Mouse (Mus musculus) common myeloid progenitor, adult 5-6 weeks (primary cell): Measurements from ENCODE around the gene Rreb1. TPM values are rescaled to one million over a fixed set of nuclear protein-coding genes. Genes with fewer than 3 reads are reported as not detected.
A peak's percentile ranks its signal among the peaks of the same experiment; 100 is the strongest.

Experiments used
- ATAC-seq: replicated peaks from 2 replicates; pipeline ENCODE4 v1.8.0; 2016; ENCODE audit warnings: low read depth, mild to moderate bottlenecking, moderate TSS enrichment, inconsistent platforms; ENCODE audit not compliant: poor library complexity, severe bottlenecking
- total RNA-seq: library from RNA; stranded (forward); fragments of 200-1000, 187-1606 nt; gene quantifications from 2 replicates; pipeline ENCODE4 v1.2.3, GENCODE M21; 2017

Gene Rreb1
- total RNA-seq, 1 experiment from 2014 or later, result 32.0 TPM

DNA sequence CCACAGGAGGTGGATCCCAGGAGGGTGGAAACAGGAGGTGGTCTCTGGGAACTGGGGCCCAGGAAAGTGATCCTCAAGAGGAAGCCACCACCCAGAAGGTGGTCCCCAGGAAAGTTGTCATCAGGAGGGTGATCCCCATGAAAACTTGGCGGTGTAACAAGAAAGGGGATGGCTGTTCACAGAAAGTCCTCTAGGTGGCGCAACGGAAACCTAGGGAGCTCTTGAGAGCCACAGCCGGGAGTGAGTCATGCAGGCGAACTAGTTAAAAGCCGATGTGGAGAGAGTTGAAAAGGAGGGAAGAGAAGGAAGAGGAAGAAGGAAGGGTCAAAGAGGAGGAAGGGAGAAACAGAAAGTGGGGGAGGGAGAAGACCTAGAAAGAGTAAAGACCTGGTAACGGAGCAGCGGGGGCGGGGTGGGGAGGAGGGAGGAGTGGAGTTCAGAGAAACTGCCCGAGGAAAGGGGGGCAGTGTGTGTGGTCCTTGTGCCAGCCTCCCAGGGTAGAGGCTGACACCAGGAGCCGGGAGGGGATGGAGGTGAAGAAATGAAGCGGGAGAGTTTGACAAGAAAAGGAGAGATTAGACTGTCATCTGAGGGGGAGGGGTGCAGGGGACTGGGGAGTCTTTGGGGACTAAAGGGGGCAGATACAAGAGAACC is 185.3 kb downstream of the Rreb1 start:
- ATAC-seq, result peak; percentile 60

DNA sequence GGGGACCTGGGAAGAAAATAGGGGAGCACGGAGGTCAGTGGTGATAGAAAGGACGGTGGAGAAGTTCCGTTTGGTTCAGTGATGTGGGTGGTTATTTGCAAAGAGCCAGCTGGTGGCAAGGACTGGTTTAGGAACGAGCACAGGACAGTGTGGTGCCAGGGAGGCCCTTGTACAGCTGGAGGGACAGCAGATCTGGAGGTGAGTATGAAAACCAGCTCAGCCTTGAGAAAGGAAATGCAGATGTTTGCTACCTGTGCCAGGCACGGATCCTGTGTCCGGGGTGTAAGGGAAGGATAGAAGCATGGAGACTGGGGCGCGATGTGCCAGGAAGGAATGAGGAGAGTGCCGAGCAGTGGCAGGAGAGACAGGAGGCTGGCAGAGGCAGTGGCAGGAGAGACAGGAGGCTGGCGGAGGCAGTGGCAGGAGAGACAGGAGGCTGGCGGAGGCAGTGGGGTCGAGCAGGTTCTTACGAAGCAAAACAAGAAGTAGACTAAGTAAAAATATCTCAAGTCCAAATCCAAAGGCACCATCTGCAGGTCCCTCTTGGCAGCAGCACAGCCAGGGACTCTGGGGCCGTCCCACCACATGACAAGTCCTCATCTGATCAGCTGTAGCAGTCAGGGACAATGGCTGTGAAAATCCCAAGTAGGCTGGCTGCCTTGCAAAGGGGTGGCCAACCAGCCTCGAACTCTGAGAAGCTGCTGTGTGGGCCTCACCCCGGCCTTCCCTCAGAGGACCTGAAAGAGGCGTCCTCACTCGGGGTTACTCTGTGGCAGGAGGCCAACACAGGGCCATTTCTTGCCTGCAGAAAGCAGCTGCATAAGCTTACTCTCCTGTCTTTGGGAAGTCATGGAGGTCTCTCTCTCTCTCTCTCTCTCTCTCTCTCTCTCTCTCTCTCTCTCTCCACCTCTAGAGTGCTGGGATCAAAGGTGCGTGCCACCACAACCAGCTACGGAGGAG is 186.2 kb downstream of the Rreb1 start:
- ATAC-seq, result no peak

DNA sequence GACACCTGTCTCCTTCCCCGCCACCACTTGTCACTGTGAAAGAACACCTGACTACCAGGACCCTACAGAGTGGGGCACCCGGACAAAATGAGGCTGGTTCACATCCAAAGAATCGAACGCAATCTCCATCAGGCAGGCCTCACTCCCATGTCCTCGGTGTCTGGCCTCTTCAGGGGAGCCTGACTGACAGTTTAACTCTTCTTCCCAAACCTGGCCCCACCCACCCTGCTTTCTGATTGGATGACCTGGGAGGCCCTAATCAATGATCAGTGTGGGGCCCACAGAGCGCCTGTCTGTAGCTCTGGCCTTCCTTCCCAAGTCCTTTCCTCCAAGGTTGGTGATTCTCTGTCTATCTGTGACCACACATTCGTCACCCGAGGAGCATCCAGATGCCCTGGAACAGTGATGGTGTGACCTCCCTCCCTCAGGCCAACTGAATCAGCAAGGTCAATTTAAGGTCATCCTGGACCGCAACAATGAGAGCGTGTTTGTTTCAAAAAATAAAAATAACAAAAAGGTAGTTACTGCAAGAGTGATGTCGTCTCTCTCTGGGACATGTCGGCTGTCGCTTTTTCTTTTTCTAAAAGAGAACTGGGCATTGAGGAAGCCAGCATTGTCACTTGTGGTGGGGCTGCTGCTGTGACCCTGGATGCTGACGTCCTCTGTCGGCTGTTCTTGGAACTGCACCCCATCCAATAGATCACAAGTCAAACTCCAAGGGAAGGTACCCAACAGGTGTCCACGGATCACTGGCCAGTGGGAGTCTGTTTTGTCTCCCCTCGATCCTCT is 187.1 kb downstream of the Rreb1 start:
- ATAC-seq, result no peak

DNA sequence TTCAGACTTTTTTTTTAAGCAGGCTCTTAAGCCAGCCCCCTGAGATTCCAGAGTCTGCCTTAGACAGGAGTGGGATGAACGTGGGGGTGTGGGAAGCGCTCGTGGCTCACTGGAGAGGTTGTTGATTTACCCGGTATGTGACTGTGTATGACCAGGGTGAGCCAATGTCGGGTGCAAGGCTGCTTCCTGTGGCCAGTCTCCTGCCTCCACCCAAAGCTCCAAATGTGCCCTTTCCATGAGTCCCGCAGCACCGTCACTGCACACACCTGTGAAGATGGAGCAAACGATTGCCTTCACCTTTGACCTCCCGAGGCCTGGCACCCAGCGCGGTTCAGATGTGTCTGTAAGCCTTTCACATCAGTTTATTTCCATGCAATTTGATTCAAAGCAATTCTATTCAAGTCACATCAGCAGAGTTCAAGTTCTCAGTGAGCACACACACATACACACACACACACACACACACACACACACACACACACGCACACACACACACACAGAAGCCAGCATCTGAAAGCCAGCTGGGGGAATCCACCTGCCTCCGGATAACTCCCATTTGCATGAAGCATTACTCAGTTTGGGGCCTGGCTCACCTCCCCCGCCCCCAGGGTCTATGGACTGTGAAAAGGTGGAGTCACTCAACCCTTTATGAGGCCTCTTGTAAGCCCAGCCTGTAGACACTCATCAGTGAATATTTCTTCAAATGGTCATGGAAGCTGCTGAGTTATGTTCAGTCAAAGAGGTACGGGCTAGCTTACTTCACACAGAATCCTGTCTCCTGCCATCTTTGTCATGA is 188.3 kb downstream of the Rreb1 start:
- ATAC-seq, result no peak

DNA sequence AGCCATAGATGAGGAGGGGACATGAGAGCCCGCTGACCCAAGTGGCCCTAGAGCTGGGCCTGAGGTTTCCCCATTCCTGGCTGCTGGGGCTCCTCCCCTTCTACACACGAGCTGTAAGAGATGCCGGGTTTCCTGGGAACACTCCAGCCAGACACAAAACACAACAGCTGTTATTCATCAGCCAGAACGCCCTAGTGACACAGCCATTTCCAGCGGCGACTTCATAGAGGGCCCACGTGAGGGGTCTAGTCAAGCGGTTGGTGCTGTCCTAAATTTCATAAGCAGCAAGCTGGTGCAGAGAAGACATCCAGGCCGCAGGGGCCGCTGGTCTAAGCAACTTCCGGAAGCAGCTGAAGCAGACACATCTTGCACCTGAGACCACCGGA is 188.8 kb downstream of the Rreb1 start:
- no peak for ATAC-seq

DNA sequence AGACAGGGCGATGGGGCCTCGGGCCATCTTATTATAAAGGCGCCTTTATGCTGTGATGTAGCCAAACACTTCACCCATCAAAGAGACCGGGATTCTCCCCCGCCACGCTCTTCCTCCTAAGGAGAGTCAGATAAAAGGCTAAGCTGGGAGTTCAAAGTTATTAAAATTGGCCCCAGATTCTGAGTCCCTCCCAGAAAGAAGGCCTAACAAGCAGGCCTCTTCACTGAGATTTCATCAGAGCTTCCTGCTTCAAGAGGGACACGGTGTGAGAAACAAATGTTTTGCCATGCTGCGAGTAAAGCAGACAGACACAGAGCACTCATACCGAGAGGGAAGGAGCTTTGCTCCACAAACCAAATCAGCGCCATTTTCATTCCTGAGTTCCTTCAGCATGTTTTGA is 189.4 kb downstream of the Rreb1 start:
- ATAC-seq, result no peak

DNA sequence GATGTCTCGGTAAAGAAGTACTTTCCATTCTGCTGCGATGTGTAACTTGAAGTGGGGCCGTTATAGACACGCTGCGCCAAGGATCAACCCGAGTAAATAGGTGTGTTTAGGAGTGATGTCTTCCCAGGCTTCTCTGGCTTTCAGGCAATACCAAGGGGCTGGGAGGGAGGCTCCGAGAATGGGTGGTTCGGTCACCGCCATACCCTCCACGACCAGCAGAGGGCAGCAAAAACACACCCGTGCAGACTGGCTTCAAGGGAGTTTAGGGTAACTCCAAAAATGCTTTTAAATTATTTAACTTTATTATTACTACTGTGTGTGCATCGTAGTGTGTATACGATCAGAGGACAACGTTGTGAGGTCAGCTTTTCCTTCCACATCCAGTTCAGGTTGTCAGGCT is 191.1 kb downstream of the Rreb1 start:
- peak; percentile 71 for ATAC-seq

DNA sequence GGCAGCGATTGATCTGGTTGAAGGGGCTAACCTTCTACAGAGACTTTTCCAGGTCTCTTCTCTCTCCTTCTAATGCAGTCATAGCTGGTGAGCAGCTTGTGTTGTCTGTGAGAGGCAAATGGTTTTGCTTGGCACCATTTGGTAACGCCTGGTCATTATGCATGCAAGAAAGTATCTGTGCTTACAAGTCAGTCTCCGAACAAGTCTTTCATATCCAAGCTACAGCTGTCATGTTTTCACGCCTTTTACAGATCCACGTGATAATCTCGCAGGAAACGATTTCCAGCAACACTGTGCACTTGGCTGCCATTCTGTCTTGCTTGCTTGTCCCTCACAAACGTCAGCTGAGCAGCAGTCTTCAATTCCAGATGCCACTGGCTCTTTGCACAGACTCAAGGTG is 191.8 kb downstream of the Rreb1 start:
- no peak for ATAC-seq

DNA sequence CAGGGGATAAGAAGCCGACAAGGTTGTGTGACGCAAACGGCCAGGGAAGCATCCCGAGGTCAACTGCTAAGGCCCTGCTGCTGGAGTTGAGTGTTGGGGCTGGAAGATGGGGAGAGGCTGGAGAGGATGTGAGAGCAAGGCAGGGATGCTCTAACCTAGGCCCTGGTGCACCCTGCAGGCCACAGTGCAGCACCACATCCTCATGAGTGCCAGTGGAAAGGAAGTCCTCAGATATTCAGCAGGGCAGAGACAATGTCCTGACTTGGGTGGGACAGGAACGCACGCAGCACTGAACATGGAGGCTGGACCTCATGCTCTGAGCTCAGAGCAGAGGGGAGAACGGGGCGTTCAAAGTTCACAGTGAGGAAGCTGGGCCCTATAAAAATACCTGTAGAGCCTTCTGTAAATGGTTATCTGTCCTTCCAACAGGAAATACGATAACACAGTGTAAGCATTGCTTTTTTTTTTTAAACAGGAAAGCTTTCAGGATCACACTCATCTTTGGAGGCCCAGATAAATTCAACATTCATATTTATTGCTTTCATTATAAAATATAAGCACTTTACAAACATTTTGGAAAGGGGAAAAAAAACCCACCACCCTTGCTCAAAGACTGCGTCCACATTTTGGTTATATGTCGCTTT is 192.8 kb downstream of the Rreb1 start:
- peak; percentile 42; the same call in 1 of the 2 replicates for ATAC-seq

DNA sequence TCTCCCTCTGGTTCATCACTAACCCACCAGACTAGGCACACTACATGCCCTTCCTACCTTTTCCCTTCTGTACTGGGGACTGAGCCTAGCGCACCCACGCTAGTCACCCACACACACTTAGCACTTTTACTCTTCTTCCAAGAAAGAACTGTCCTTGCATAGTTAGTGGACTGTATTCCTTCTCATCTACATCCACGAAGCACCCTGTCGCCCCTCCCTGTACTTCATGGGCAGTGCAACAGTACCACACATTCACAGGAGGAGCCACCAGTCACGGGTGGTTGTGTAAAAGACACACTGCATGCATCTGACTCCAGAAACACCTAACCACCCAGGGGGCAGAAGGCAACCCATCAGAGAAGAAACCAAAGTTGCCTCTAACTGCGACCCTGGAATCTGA is 195.8 kb downstream of the Rreb1 start:
- no peak for ATAC-seq

DNA sequence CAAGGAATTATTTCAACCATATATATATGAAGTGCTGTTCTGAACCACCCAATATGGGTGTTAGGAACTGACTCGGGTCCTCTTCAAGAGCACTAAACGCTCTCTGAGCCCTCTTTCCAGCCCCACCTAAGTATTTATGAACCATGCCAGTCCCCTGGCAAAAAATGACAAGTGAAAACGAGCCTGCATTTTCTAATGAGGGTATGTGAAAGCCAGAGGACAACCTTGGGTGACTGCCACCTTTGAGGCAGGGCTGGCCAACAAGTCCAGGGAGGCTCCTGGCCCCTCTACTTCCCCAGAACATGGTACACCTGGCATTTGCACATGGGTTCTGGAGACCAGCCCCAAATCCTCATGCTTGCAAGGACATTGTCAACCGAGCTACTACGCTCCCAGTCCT is 196.5 kb downstream of the Rreb1 start:
- ATAC-seq, result no peak

DNA sequence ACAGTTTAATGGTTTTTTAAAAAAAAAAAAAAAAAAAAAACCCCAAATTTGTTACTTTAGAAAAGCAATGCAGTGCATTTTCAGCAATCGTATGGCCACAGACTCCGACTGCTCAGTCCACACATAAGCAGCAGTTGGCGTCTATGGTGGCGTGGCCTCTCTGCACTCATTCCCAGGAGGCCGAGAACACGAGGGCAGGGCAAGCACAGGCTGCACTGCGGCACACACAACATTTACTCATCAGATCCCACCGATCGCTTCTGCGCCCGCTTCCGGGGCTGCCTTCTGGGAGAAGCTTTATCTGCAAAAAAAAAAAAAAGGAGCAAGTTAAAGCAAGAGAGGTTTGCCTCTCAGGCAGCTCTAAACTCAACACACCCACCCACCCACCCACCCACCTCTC is 201.3 kb downstream of the Rreb1 start:
- no peak for ATAC-seq

DNA sequence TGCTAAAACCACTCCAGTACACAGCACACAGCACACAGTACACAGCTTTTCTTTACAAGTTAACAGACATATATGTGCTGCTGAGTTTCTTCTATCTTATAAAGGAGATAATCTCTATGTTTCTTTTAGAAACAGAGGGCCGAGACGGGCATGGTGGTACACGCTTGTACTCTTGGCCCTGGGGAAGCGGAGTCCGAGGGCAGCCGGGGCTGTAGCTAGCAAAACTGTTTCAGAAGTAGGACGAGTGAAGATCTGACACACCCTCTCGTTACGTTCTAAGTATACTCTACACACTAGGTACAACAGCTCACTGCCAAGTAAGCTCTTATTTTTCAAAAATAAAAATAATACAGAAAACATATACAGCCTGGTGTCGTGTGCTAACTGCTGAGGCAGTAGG is 202.1 kb downstream of the Rreb1 start:
- ATAC-seq, result no peak

DNA sequence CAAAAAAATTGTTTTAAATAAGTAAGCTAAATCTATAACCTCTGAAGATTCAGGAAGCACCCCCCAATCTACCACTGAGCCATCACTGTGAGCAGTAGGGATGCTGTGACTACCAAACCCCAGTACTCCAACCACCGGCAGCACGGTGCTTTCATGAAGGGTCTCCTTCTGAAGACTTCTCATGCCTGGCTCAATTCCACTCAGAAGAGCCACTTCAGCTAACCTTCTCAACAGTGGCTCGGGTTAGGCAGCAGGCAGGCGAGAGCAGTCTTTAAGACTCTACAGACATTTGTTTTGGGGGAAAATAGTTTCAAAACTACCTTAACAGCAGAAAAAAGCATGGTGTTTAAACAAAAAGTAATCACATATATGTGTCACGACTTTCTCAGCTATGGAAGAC is 202.9 kb downstream of the Rreb1 start:
- no peak for ATAC-seq

DNA sequence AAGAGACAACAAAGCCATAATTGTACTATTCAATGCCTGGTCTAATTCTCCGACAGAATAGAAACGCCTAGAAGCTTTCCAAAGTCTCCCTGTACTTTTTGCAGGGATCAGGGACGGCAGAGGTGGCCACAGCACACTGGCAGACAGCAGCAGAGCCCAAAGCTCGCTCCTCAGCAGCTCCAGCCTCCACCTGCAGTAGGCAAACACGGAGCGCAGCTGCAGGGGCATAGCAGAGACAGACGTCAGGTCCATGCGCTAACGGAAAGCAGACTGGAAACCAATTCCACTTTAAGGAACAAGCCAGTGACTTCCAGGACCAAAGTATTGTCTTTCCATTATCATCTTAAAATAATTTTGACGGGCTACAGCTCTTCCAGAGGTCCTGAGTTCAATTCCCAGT is 208.0 kb downstream of the Rreb1 start:
- ATAC-seq, result no peak

DNA sequence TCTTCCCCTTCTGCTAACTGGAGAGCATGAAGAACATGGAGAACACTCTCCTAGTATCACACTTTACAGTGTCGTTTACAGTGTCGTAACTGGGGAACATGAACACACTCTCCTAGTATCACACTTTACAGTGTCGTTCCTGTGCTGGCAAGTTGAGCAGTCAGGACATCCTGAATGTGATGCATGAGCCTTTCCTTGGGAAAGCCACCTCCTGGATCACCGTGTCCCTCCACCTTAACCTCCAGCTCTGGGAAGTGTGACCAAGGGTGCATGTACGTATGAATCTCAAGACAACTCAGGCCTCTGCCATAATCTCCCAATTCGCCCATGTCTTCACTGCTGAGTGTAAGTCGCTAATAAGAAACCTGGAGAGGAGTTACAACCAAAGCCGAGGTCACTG is 211.5 kb downstream of the Rreb1 start:
- ATAC-seq, result no peak

DNA sequence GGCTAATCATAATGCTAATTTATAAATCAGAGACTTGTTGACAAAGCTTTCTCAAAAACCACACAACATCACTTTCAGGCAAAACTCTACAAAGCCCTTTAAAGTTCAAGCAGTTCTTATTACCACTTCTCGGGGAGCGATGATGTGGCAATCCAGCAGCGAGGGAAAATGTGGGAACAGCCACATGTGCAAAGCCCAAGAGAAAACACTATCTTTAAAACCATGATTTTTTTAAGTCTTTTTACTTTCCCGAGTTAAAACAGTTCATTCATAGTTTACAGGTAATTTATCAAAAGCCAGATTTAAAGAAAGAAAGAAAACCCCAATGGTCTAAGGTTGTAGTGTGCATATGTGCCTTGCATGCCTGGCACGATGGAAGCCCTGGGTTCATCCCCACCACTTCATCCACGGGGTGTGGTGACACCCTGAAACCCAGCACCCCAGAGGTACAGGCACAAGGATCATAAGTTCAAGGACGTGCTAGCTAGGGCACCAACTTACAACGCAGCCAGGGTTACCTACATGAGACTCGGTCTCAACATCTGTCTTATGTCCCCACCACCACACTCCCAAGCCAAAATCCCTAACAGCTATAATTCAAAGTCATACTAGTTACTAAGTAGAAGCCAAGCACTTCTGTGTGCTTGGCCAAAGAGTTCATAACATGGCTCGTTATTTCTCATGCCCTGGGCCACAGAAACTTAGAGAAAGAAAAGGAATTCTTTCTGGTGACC is 214.6 kb downstream of the Rreb1 start:
- no peak for ATAC-seq

DNA sequence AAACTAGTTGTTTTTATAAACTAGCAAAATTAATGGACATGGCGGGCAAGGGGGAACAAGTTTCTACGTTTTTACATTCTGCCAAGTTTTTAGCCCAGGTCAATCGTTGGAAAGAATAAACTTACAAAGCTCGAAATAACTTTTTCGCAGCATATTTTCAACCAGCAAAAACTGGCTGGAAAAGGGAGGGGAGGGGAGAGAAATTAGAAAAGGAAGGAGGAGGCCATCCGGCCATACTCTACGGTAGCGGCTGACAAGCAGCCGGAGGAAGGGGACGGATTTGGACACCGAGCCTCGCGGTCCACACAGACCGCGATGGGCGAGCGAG is 215.1 kb downstream of the Rreb1 start:
- no peak for ATAC-seq
